8 mouse cellular contexts compared by ENCODE assay signal in genomic region chr13:81385597-81386362, GRCm38 (mm10).
DNase-seq lines count a peak whose midpoint lies in the region; ATAC-seq lines count a peak whose summit lies in the region.

No protein-coding gene starts in this region.

- H3K4me3 ChIP-seq in hindbrain, embryonic 14.5 days (replicated peaks; ENCODE audit: low read length) = no peak overlapping the region
- no peak overlapping the region for H3K4me3 ChIP-seq in hindbrain, embryonic 10.5 days
- no peak overlapping the region for H3K4me3 ChIP-seq in neural tube, embryonic 15.5 days (replicated peaks)
- H3K4me3 ChIP-seq in midbrain, embryonic 15.5 days = no peak overlapping the region

- H3K9ac ChIP-seq in hindbrain, embryonic 14.5 days = no peak overlapping the region
- no peak overlapping the region for H3K9ac ChIP-seq in neural tube, embryonic 15.5 days (replicated peaks)
- H3K9ac ChIP-seq in midbrain, embryonic 15.5 days = no peak overlapping the region

- no peaks in the 10 kb centered on the region for H3K36me3 ChIP-seq in hindbrain, embryonic 14.5 days (replicated peaks; ENCODE audit: control insufficient read depth, insufficient read depth)
- H3K36me3 ChIP-seq in hindbrain, embryonic 10.5 days = peaks cover 64% of the 10 kb centered on the region
- no peaks in the 10 kb centered on the region for H3K36me3 ChIP-seq in neural tube, embryonic 15.5 days
- no peaks in the 10 kb centered on the region for H3K36me3 ChIP-seq in midbrain, embryonic 15.5 days (replicated peaks)

- no peak overlapping the region for H3K27ac ChIP-seq in hindbrain, embryonic 14.5 days
- H3K27ac ChIP-seq in hindbrain, embryonic 10.5 days = no peak overlapping the region
- no peak overlapping the region for H3K27ac ChIP-seq in neural tube, embryonic 15.5 days (replicated peaks)
- H3K27ac ChIP-seq in midbrain, embryonic 15.5 days = no peak overlapping the region

- H3K4me1 ChIP-seq in hindbrain, embryonic 14.5 days (replicated peaks; ENCODE audit: control insufficient read depth, insufficient read depth, low read length) = no peaks in the 10 kb centered on the region
- no peaks in the 10 kb centered on the region for H3K4me1 ChIP-seq in hindbrain, embryonic 10.5 days (replicated peaks)
- H3K4me1 ChIP-seq in neural tube, embryonic 15.5 days = no peaks in the 10 kb centered on the region
- no peaks in the 10 kb centered on the region for H3K4me1 ChIP-seq in midbrain, embryonic 15.5 days

- no peak for ATAC-seq in hindbrain, embryonic 14.5 days (ENCODE audit: low FRiP score)
- no peak for ATAC-seq in neural tube, embryonic 15.5 days (ENCODE audit: low FRiP score)
- ATAC-seq in midbrain, embryonic 15.5 days (replicated peaks) = no peak
- no peak for ATAC-seq in granulocyte monocyte progenitor cell, adult 5-6 weeks (replicated peaks; ENCODE audit: poor library complexity, severe bottlenecking)

- peak; percentile 21 for DNase-seq in hindbrain, embryonic 14.5 days (ENCODE audit: low spot score)
- no peak for DNase-seq in hindbrain, embryonic 10.5 days (ENCODE audit: low spot score)
- peak; percentile 24 to 68 for DNase-seq in frontal cortex, adult 2 months (ENCODE audit: extremely low spot score in 1 of 2, low spot score in 1 of 2)
- DNase-seq in kidney, postnatal 36 days = peak; percentile 67 to 82
- DNase-seq in right cerebral cortex, postnatal 14 days = peak; percentile 62

- H3K27me3 ChIP-seq in hindbrain, embryonic 14.5 days (ENCODE audit: control insufficient read depth, insufficient read depth, low read length) = no peaks in the 10 kb centered on the region
- no peaks in the 10 kb centered on the region for H3K27me3 ChIP-seq in hindbrain, embryonic 10.5 days (ENCODE audit: insufficient read depth, poor library complexity, severe bottlenecking)
- H3K27me3 ChIP-seq in neural tube, embryonic 15.5 days (replicated peaks) = no peaks in the 10 kb centered on the region
- H3K27me3 ChIP-seq in midbrain, embryonic 15.5 days (replicated peaks) = no peaks in the 10 kb centered on the region

- no peak overlapping the region for H3K4me2 ChIP-seq in hindbrain, embryonic 14.5 days (replicated peaks)
- no peak overlapping the region for H3K4me2 ChIP-seq in neural tube, embryonic 15.5 days
- H3K4me2 ChIP-seq in midbrain, embryonic 15.5 days = no peak overlapping the region

- WGBS in hindbrain, embryonic 14.5 days = 83% methylated on average over 4 of the region's 4 CpGs
- WGBS in hindbrain, embryonic 10.5 days = 89% methylated on average over 4 of the region's 4 CpGs
- 80% methylated on average over 4 of the region's 4 CpGs for WGBS in neural tube, embryonic 15.5 days
- 91% methylated on average over 4 of the region's 4 CpGs for WGBS in midbrain, embryonic 15.5 days

- H3K9me3 ChIP-seq in hindbrain, embryonic 14.5 days (ENCODE audit: control insufficient read depth, low read length) = no peaks in the 10 kb centered on the region
- H3K9me3 ChIP-seq in hindbrain, embryonic 10.5 days = no peaks in the 10 kb centered on the region
- no peaks in the 10 kb centered on the region for H3K9me3 ChIP-seq in neural tube, embryonic 15.5 days (replicated peaks)
- H3K9me3 ChIP-seq in midbrain, embryonic 15.5 days = no peaks in the 10 kb centered on the region
